Mouse (Mus musculus): Measurements from ENCODE around the gene Vwa2.

- no peak for TF ChIP-seq FLI1 (IDR thresholded peaks at IDR 0.05; ENCODE audit: low read length)
- no peak for TF ChIP-seq GATA1 (IDR thresholded peaks at IDR 0.05; ENCODE audit: borderline replicate concordance, low read length)
Measured at GRCm38 (mm10) chr19:56891438-56891837, 17.4 kb downstream of the Vwa2 start.
